Mouse (Mus musculus) MEL (cell line): ENCODE measurements around the gene Grin3b. TPM values are rescaled to one million over a fixed set of nuclear protein-coding genes. Genes with fewer than 3 reads are reported as not detected.

Source experiments
- DNase-seq: peaks from one replicate; pipeline ENCODE4 v3.0.0; 2011; ENCODE audit warnings: low read depth, low spot score
- H3K27ac ChIP-seq: 2 replicates; pipeline ENCODE4 v1.5.1; 2012; ENCODE audit warnings: low read depth, mild to moderate bottlenecking, control low read depth, low read length, moderate library complexity; ENCODE audit not compliant: control insufficient read depth
- H3K27me3 ChIP-seq, 2 experiments: fragments of 150-350 bp in 1 of 2; sonication (generic) in 1 of 2; 2 replicates each; pipeline ENCODE4 v1.6.1; 2012; ENCODE audit warnings: low read length in 2 of 2, mild to moderate bottlenecking in 2 of 2, improper control_type of control experiment in 1 of 2, moderate library complexity in 1 of 2; ENCODE audit not compliant: insufficient read depth in 2 of 2, control insufficient read depth in 1 of 2
- H3K36me3 ChIP-seq, 2 experiments: 2 replicates each; pipeline ENCODE4 v1.6.1; 2012 to 2014; ENCODE audit warnings: low read length in 2 of 2, improper control_type of control experiment in 1 of 2, inconsistent platforms in 1 of 2, mild to moderate bottlenecking in 1 of 2; ENCODE audit not compliant: insufficient read depth in 2 of 2, control insufficient read depth in 1 of 2
- H3K4me1 ChIP-seq, 2 experiments: fragments of 150-350 bp in 1 of 2; sonication (generic) in 1 of 2; 2 replicates each; pipeline ENCODE4 v1.6.1; 2012; ENCODE audit warnings: low read length in 2 of 2, improper control_type of control experiment in 1 of 2, mild to moderate bottlenecking in 1 of 2; ENCODE audit not compliant: insufficient read depth in 2 of 2, control insufficient read depth in 1 of 2
- H3K4me3 ChIP-seq, 2 experiments: fragments of 150-350 bp in 1 of 2; sonication (generic) in 1 of 2; 2 replicates each; pipeline ENCODE4 v1.5.1; 2012; ENCODE audit warnings: low read depth in 2 of 2, low read length in 2 of 2, mild to moderate bottlenecking in 2 of 2, moderate library complexity in 2 of 2, control low read depth in 1 of 2, improper control_type of control experiment in 1 of 2; ENCODE audit not compliant: control insufficient read depth in 1 of 2, insufficient read depth in 1 of 2
- H3K79me2 ChIP-seq: 2 replicates; pipeline ENCODE4 v1.6.1; 2012; ENCODE audit warnings: mild to moderate bottlenecking, low read length, moderate library complexity; ENCODE audit not compliant: control insufficient read depth, poor library complexity, insufficient read depth
- H3K9ac ChIP-seq: 2 replicates; pipeline ENCODE4 v1.6.1; 2012; ENCODE audit warnings: low read depth, mild to moderate bottlenecking, control low read depth, low read length, moderate library complexity; ENCODE audit not compliant: control insufficient read depth, poor library complexity, severe bottlenecking
- H3K9me3 ChIP-seq: fragments of 150-350 bp; sonication (generic); replicated peaks from 2 replicates; pipeline ENCODE4 v1.6.1; 2012; ENCODE audit warnings: mild to moderate bottlenecking, low read length, improper control_type of control experiment, moderate library complexity; ENCODE audit not compliant: insufficient read depth
- CHD2 ChIP-seq: IDR thresholded peaks from 2 replicates; pipeline ENCODE4 v1.6.1; 2011; ENCODE audit warnings: low read length, improper control_type of control experiment
- CTCF ChIP-seq, 3 experiments: IDR thresholded peaks in 2 of 3; conservative IDR thresholded peaks in 1 of 3; 2 replicates each; pipeline ENCODE4 v1.5.1; 2011 to 2012; ENCODE audit warnings: low read length in 3 of 3, low read depth in 2 of 3, mild to moderate bottlenecking in 2 of 3, improper control_type of control experiment in 1 of 3, inconsistent platforms in 1 of 3, mixed read lengths in 1 of 3, moderate library complexity in 1 of 3; ENCODE audit not compliant: control insufficient read depth in 1 of 3, insufficient read depth in 1 of 3, poor library complexity in 1 of 3, severe bottlenecking in 1 of 3
- ELF1 ChIP-seq: IDR thresholded peaks from 2 replicates; pipeline ENCODE4 v1.6.1; 2014; ENCODE audit warnings: low read depth, mild to moderate bottlenecking, inconsistent platforms, low read length, improper control_type of control experiment, moderate library complexity
- GATA1 ChIP-seq: IDR thresholded peaks from 2 replicates; pipeline ENCODE4 v1.6.1; 2011; ENCODE audit warnings: low read depth, low read length, improper control_type of control experiment
- HCFC1 ChIP-seq: IDR thresholded peaks from 2 replicates; pipeline ENCODE4 v1.6.1; 2012; ENCODE audit warnings: low read depth, mild to moderate bottlenecking, inconsistent platforms, low read length, improper control_type of control experiment, moderate library complexity
- JUND ChIP-seq: IDR thresholded peaks from 2 replicates; pipeline ENCODE4 v1.6.1; 2011; ENCODE audit warnings: low read depth, mild to moderate bottlenecking, improper control_type of control experiment, low read length
- KAT2A ChIP-seq: conservative IDR thresholded peaks from 2 replicates; pipeline ENCODE4 v1.6.1; 2012; ENCODE audit warnings: low read depth, low read length, improper control_type of control experiment, inconsistent platforms
- MAFK ChIP-seq: IDR thresholded peaks from 2 replicates; pipeline ENCODE4 v1.6.1; 2011; ENCODE audit warnings: low read depth, mild to moderate bottlenecking, low read length, improper control_type of control experiment, borderline replicate concordance
- MXI1 ChIP-seq: IDR thresholded peaks from 2 replicates; pipeline ENCODE4 v1.6.1; 2011; ENCODE audit warnings: mild to moderate bottlenecking, low read depth, low read length, improper control_type of control experiment
- NRF1 ChIP-seq: IDR thresholded peaks from 2 replicates; pipeline ENCODE4 v1.6.1; 2014; ENCODE audit warnings: low read depth, mild to moderate bottlenecking, inconsistent platforms, low read length, improper control_type of control experiment, moderate library complexity; ENCODE audit not compliant: poor library complexity, insufficient read depth, severe bottlenecking
- POLR2A ChIP-seq, 2 experiments: IDR thresholded peaks; 2 replicates each; pipeline ENCODE4 v1.6.1; 2011 to 2012; ENCODE audit warnings: low read length in 2 of 2, mild to moderate bottlenecking in 2 of 2, control low read depth in 1 of 2, improper control_type of control experiment in 1 of 2, low read depth in 1 of 2, moderate library complexity in 1 of 2; ENCODE audit not compliant: control insufficient read depth in 1 of 2, insufficient read depth in 1 of 2, poor library complexity in 1 of 2
- POLR2AphosphoS2 ChIP-seq: IDR thresholded peaks from 2 replicates; pipeline ENCODE4 v1.6.1; 2011; ENCODE audit warnings: low read length, improper control_type of control experiment
- POLR2AphosphoS5 ChIP-seq: IDR thresholded peaks from 2 replicates; pipeline ENCODE4 v1.6.1; 2012; ENCODE audit warnings: low read depth, borderline replicate concordance, mild to moderate bottlenecking, inconsistent platforms, low read length, moderate library complexity, mixed read lengths
- RAD21 ChIP-seq: IDR thresholded peaks from 2 replicates; pipeline ENCODE4 v1.6.1; 2011; ENCODE audit warnings: mild to moderate bottlenecking, low read depth, low read length, improper control_type of control experiment
- RCOR1 ChIP-seq: IDR thresholded peaks from 2 replicates; pipeline ENCODE4 v1.6.1; 2012; ENCODE audit warnings: low read depth, mild to moderate bottlenecking, inconsistent platforms, low read length, improper control_type of control experiment
- SIN3A ChIP-seq: IDR thresholded peaks from 2 replicates; pipeline ENCODE4 v1.6.1; 2012; ENCODE audit warnings: low read length, improper control_type of control experiment, inconsistent platforms
- SMC3 ChIP-seq: IDR thresholded peaks from 2 replicates; pipeline ENCODE4 v1.6.1; 2011; ENCODE audit warnings: low read depth, low read length, improper control_type of control experiment
- TCF12 ChIP-seq: IDR thresholded peaks from 2 replicates; pipeline ENCODE4 v1.6.1; 2014; ENCODE audit warnings: low read depth, mild to moderate bottlenecking, inconsistent platforms, low read length, improper control_type of control experiment, moderate library complexity
- UBTF ChIP-seq: IDR thresholded peaks from 2 replicates; pipeline ENCODE4 v1.6.1; 2012; ENCODE audit warnings: low read depth, mild to moderate bottlenecking, inconsistent platforms, low read length, improper control_type of control experiment, moderate library complexity, borderline replicate concordance; ENCODE audit not compliant: insufficient read depth
- ZC3H11A ChIP-seq: IDR thresholded peaks from 2 replicates; pipeline ENCODE4 v1.6.1; 2012; ENCODE audit warnings: low read depth, mild to moderate bottlenecking, inconsistent platforms, low read length, improper control_type of control experiment
- ZMIZ1 ChIP-seq: IDR thresholded peaks from 2 replicates; pipeline ENCODE4 v1.6.1; 2012; ENCODE audit warnings: low read depth, mild to moderate bottlenecking, inconsistent platforms, low read length, improper control_type of control experiment, moderate library complexity
- ZNF384 ChIP-seq: IDR thresholded peaks from 2 replicates; pipeline ENCODE4 v1.6.1; 2012; ENCODE audit warnings: low read depth, mild to moderate bottlenecking, inconsistent platforms, low read length, improper control_type of control experiment
- polyA plus RNA-seq, 2 experiments: library from polyadenylated mRNA; stranded (reverse) in 1 of 2; unstranded in 1 of 2; fragments of >175 nt in 1 of 2; fragments of >200 nt in 1 of 2; gene quantifications; 2 replicates each; pipeline versions ENCODE4 v1.2.1 to v1.2.4; 2012; ENCODE audit warnings: low replicate concordance in 2 of 2, low read depth in 1 of 2; ENCODE audit not compliant: insufficient read length in 2 of 2, insufficient read depth in 1 of 2, missing spikeins in 1 of 2
- total RNA-seq: library from RNA; depleted of rRNA; stranded (reverse); fragments of 300-350 nt; gene quantifications from 2 replicates; pipeline ENCODE4 v1.2.3, GENCODE M21; 2012

Gene Grin3b
- total and polyA plus RNA-seq, 3 experiments: 0.42 to 1.1 TPM; not detected in 1

GRCm38 (mm10) chr10:79978061-79978460 lies 7.5 kb downstream of the Grin3b start:
- H3K9ac ChIP-seq: no peak overlapping the region
- peaks cover 21% of the 10 kb centered on the region for H3K79me2 ChIP-seq
- no peaks in the 10 kb centered on the region for H3K9me3 ChIP-seq
- H3K27me3 ChIP-seq: no peaks in the 10 kb centered on the region
- TF ChIP-seq JUND: no peak
- TF ChIP-seq ELF1: no peak
- no peak for TF ChIP-seq TCF12
- TF ChIP-seq ZNF384: no peak
- no peak for TF ChIP-seq POLR2AphosphoS2
- TF ChIP-seq RAD21: no peak
- no peak for TF ChIP-seq SMC3
- TF ChIP-seq ZMIZ1: no peak
- no peak for TF ChIP-seq NRF1
- no peak for TF ChIP-seq GATA1
- TF ChIP-seq MXI1: no peak
- TF ChIP-seq CHD2: no peak
- TF ChIP-seq RCOR1: no peak
- no peak for TF ChIP-seq UBTF
- TF ChIP-seq SIN3A: no peak
- no peak for DNase-seq
- peaks cover 0 to under 1% of the 10 kb centered on the region in 2 experiments; a peak in 3 of 4 replicates for H3K36me3 ChIP-seq
- no peak overlapping the region for H3K4me3 ChIP-seq
- H3K4me1 ChIP-seq: peaks cover 0 to 1% of the 10 kb centered on the region in 2 experiments; a peak in 1 of 4 replicates
- H3K27ac ChIP-seq: no peak overlapping the region

- Histone ChIP-seq H3K9me3 (no peaks in the 10 kb centered on the region), H3K4me3 (no peak overlapping the region), H3K4me1 (peaks cover 0 to 8% of the 10 kb centered on the region in 2 experiments; a peak in 1 of 4 replicates), H3K9ac (no peak overlapping the region), H3K27ac (no peak overlapping the region), H3K27me3 (no peaks in the 10 kb centered on the region), H3K36me3 (peaks cover 0 to 5% of the 10 kb centered on the region in 2 experiments; a peak in 3 of 4 replicates), H3K79me2 (peaks cover 30% of the 10 kb centered on the region)
- DNase-seq: no peak
- TF ChIP-seq CTCF (IDR thresholded peaks at IDR 0.05 in 2 of 3, conservative IDR thresholded peaks at IDR 0.05 in 1 of 3; ENCODE audit: control insufficient read depth in 1 of 3, insufficient read depth in 1 of 3, low read depth in 2 of 3, low read length in 3 of 3, poor library complexity in 1 of 3, severe bottlenecking in 1 of 3): no peak
- TF ChIP-seq SMC3: no peak
- TF ChIP-seq POLR2A (IDR thresholded peaks at IDR 0.05; ENCODE audit: control insufficient read depth in 1 of 2, insufficient read depth in 1 of 2, low read depth in 1 of 2, low read length in 2 of 2, poor library complexity in 1 of 2): no peak; a peak in 1 of 4 replicates
- TF ChIP-seq ELF1: no peak
- no peak for TF ChIP-seq RAD21
- no peak for TF ChIP-seq MAFK
- TF ChIP-seq HCFC1: no peak
- no peak for TF ChIP-seq JUND
- TF ChIP-seq KAT2A: no peak
- no peak for TF ChIP-seq ZMIZ1
- TF ChIP-seq TCF12: no peak
- no peak for TF ChIP-seq UBTF
- no peak for TF ChIP-seq ZC3H11A
- TF ChIP-seq POLR2AphosphoS5: no peak
- no peak for TF ChIP-seq SIN3A
- TF ChIP-seq, all 39 proteins: peak for 0
Measured at GRCm38 (mm10) chr10:79979401-79980155, 9.1 kb downstream of the Grin3b start.
